Mouse (Mus musculus) small intestine, adult 2 months (tissue): ENCODE data around the gene Zdhhc12. TPM values are rescaled to one million over a fixed set of nuclear protein-coding genes. Genes with fewer than 3 reads are reported as not detected.

ENCODE experiments used
- H3K27ac ChIP-seq: fragments of 200-500 bp; 2 replicates; pipeline ENCODE4 v1.5.1; 2012; ENCODE audit warnings: low read depth, low read length, control low read depth, inconsistent platforms; ENCODE audit not compliant: insufficient read depth
- H3K27me3 ChIP-seq: fragments of 200-500 bp; 2 replicates; pipeline ENCODE4 v1.6.1; 2012; ENCODE audit warnings: mild to moderate bottlenecking, moderate library complexity, low read length, inconsistent platforms; ENCODE audit not compliant: control insufficient read depth, insufficient read depth
- H3K36me3 ChIP-seq: fragments of 200-500 bp; 2 replicates; pipeline ENCODE4 v1.6.1; 2012; ENCODE audit warnings: mild to moderate bottlenecking, low read length, control low read depth, inconsistent platforms; ENCODE audit not compliant: control insufficient read depth, insufficient read depth
- H3K4me1 ChIP-seq: fragments of 200-500 bp; 2 replicates; pipeline ENCODE4 v1.6.1; 2012; ENCODE audit warnings: low read length, inconsistent platforms, mixed read lengths; ENCODE audit not compliant: control insufficient read depth, insufficient read depth, insufficient read length
- H3K4me3 ChIP-seq: fragments of 200-500 bp; 2 replicates; pipeline ENCODE4 v1.5.1; 2012; ENCODE audit warnings: low read depth, mild to moderate bottlenecking, control low read depth, inconsistent platforms, low read length, moderate library complexity
- CTCF ChIP-seq: fragments of 200-500 bp; IDR thresholded peaks from 2 replicates; pipeline ENCODE4 v1.5.1; 2012; ENCODE audit warnings: low read depth, mild to moderate bottlenecking, control low read depth, inconsistent platforms, low read length, moderate library complexity, mixed read lengths; ENCODE audit not compliant: insufficient replicate concordance, insufficient read length; ENCODE audit errors: extremely low read depth
- POLR2A ChIP-seq: fragments of 200-500 bp; IDR thresholded peaks from 2 replicates; pipeline ENCODE4 v1.6.1; 2012; ENCODE audit warnings: low read depth, mild to moderate bottlenecking, control low read depth, inconsistent platforms, low read length, moderate library complexity
- WGBS: fragments of 180-500 bp; shearing (Covaris S2); methylation state at CpG from one replicate; pipeline ENCODE4 v1.1.7; 2018; 5-methylcytosine and 5-hydroxymethylcytosine counted together
- polyA plus RNA-seq: library from polyadenylated mRNA; depleted of rRNA; stranded (reverse); fragments of >200 nt; gene quantifications from 2 replicates; pipeline ENCODE4 v1.2.3, GENCODE M21; 2012; rRNA removed

Zdhhc12 gene
- polyA plus RNA-seq, 1 experiment = 175 TPM

DNA sequence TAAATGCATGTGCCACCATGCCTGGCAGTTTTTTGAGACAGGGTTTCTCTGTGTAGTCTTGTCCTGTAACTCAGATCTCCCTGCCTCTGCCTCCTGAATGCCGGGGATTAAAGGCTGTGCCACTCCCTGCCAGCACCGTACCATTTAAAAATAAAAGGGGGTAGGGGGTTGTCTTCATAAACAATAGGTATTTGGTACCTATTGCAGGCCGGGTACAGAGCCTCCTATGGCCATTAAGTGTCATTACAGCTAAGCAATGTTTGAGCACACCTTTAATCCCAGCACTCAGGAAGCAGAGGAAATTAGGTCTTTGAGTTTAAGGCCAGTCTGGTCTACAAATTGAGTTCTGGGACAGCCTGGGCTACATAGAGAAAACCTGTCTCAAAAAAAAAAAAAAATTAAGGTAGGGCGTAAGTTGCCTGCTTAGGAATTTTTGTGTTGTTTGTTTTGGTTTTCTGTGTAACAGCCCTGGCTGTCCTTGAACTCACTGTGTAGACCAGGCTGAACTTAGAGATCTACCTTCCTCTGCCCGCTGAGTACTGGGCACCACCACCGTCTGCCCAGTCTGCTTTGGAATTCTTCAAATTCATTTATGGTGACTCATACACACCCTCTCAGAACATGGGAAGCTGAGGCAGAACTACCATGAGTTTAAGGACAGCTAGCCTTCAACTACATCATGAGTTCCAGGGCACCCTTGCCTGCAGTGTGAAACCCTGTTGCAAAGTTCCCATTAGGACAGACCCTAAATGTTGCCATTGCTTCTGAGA lies 41.3 kb downstream of the Zdhhc12 start:
- no peak overlapping the region for H3K27ac ChIP-seq
- H3K4me3 ChIP-seq = no peak overlapping the region
- TF ChIP-seq CTCF (peak; percentile 42; the same call in 1 of the 2 replicates), POLR2A (no peak)
- 35% methylated on average over 6 of the region's 6 CpGs for WGBS
- no peaks in the 10 kb centered on the region for H3K27me3 ChIP-seq
- H3K4me1 ChIP-seq = no peaks in the 10 kb centered on the region
- H3K36me3 ChIP-seq = no peaks in the 10 kb centered on the region

DNA sequence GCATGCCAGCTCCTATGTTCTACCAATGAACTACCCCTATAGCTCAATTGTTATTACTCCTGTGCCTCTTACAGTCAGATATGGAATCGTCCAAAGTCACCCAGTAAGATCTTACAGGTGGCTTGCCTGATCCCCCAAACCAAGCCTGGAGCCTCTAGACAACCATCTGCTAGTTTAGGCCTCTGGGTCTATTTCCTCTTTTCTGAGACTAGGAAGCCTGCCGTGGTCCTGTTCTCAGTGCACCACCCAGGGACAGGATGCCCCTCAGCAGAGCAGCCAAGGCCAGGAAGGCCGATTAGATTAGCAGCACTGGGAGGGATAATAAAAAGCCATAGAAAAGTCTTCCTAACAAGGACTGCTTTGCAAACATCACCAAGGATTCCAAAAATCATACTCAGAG lies 43.6 kb downstream of the Zdhhc12 start:
- H3K36me3 ChIP-seq = no peaks in the 10 kb centered on the region
- H3K4me3 ChIP-seq = no peak overlapping the region
- H3K4me1 ChIP-seq = no peaks in the 10 kb centered on the region
- TF ChIP-seq POLR2A (no peak), CTCF (no peak)
- no peaks in the 10 kb centered on the region for H3K27me3 ChIP-seq
- H3K27ac ChIP-seq = no peak overlapping the region
- 81% methylated on average over 3 of the region's 3 CpGs for WGBS

DNA sequence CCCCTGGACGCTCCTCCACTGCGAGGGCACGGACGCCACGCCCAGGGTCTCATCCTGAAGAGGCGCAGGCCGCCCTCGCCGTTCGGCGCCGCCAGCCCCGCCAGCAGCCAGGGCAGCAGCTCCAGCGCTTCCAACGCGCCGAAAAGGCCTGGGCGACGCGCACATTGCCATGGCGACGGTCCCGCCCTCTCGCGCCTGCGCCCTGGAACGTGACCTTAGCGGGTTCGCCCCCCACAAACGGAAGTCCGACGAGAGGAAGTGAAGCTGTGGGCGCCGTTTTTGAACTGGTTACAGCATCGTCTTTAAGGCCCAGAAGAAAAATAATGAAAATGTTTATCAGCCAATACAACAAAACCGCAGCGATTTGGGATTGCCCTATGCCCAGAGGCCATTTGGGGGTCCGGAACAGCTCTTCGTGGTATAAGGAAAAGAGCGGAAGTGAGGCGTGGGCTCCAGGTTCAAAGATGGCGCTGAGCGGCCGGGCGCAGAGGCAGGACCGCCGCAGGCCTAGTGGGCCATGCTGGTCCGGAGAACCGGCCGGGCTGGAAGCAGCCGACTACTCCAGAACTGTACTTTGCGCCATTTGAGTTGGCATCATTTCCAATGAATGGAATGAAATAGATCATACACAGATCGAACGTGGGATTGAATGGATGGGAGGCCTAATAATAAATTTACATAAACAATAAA lies 44.6 kb downstream of the Zdhhc12 start, which contains the start of gene Wdr34:
Wdr34 (minus strand) TSS at position 183 of the 690 bp plus-strand sequence.
- Histone ChIP-seq H3K4me1 (no peaks in the 10 kb centered on the region), H3K36me3 (no peaks in the 10 kb centered on the region)
- TF ChIP-seq POLR2A (peak; percentile 76), CTCF (peak; percentile 13; the same call in 1 of the 2 replicates)

DNA sequence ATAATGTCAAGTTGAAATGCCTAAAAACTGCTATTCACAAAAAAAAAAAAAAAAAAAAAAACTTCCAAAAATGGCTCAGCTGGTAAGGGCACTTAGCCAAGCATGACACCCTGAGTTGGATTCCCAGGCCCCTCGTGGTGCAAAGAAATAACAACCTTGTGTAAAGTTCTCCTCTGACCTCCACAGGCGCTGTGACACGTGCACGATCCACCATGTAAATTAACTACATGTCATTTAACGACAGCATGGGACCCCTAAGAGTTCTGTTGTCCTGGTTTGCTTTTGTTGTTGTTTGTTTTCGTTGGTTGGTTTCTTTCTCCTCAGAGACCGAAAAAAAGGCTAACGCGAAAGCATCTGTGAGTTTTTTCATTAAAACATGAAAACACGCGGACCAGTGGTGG lies 45.3 kb downstream of the Zdhhc12 start:
- peak overlapping the region; percentile 66 for H3K4me3 ChIP-seq
- 35% methylated on average over 11 of the region's 11 CpGs for WGBS
- H3K27ac ChIP-seq = no peak overlapping the region
- TF ChIP-seq POLR2A (no peak), CTCF (no peak)
- H3K36me3 ChIP-seq = no peaks in the 10 kb centered on the region
- H3K27me3 ChIP-seq = no peaks in the 10 kb centered on the region
- no peaks in the 10 kb centered on the region for H3K4me1 ChIP-seq

More for the DNA sequence above, 44.6 kb downstream of the Zdhhc12 start, which contains the start of gene Wdr34:
- no peaks in the 10 kb centered on the region for H3K27me3 ChIP-seq
- WGBS = 1% methylated on average over 54 of the region's 54 CpGs
- H3K27ac ChIP-seq = peak within 1 kb of the TSS; percentile 77
- peak within 1 kb of the TSS; percentile 66 for H3K4me3 ChIP-seq

DNA sequence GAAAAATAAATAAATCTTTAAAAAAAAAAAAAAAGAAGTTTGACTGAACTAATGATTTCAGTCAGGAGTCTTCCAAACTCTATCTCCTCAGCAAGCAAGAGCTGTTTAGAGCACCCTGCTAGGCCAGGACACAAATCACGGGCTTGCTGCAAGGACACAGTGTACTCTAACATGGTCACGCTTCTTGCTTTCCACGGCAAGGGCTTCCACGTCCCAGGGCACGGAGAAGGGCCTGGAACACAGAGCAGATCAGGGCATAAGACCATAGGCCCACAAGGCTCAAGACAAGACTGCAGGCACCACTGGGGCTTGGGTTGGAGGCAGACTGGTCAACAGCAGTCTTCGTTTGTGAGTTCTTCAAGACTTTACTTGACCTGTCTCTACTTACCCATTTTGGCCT lies 46.3 kb downstream of the Zdhhc12 start:
- WGBS = over 99% methylated on average over 6 of the region's 6 CpGs

DNA sequence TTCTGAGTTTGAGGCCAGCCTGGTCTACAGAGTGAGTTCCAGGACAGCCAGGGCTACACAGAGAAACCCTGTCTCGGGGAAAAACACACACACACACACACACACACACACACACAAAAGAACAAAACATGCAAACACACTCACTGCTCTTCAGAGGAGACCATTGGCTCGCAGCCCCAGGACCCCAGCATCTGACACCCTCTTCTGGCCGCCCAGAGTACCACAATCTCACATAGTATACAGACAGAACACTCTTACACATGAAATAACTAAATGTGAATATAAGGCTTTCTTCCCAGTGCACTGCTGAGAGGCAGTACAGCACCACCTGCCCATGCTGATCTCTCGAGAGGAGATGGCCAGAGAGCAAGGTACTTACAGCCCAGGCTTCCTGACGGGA lies 48.9 kb downstream of the Zdhhc12 start:
- WGBS = 90% methylated on average over 5 of the region's 5 CpGs
- Histone ChIP-seq H3K4me1 (no peaks in the 10 kb centered on the region; the same call in 1 of the 2 replicates), H3K4me3 (no peak overlapping the region), H3K27ac (no peak overlapping the region), H3K36me3 (no peaks in the 10 kb centered on the region), H3K27me3 (no peaks in the 10 kb centered on the region)
- TF ChIP-seq POLR2A (no peak), CTCF (no peak)

More for the DNA sequence above, 46.3 kb downstream of the Zdhhc12 start:
- no peaks in the 10 kb centered on the region for H3K36me3 ChIP-seq
- no peak overlapping the region for H3K4me3 ChIP-seq
- no peaks in the 10 kb centered on the region; the same call in 1 of the 2 replicates for H3K4me1 ChIP-seq
- no peaks in the 10 kb centered on the region for H3K27me3 ChIP-seq
- TF ChIP-seq CTCF (no peak), POLR2A (no peak)
- no peak overlapping the region for H3K27ac ChIP-seq

DNA sequence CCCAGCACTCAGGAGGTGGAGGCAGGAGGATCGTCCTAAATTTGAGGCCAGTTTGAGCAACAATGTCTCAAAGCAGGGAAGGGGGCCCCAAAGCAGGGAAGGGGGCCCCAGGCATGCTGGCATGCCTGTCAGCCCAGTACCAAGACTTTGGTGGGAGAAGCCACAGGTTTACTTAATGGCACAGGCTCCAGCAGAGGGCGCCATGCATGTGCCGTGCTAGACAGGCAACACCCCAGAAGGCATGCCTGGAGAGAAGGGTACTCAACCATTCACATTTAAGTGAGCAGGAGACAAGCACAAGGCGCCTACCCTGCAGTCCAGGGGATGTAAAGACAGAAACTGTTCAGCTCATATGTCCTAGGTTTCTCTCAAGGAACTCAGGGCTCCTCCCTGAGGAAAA lies 51.0 kb downstream of the Zdhhc12 start:
- Histone ChIP-seq H3K4me1 (no peaks in the 10 kb centered on the region; the same call in 1 of the 2 replicates), H3K27ac (no peak overlapping the region), H3K27me3 (no peaks in the 10 kb centered on the region), H3K4me3 (no peak overlapping the region), H3K36me3 (no peaks in the 10 kb centered on the region)
- 10% methylated on average over 4 of the region's 4 CpGs for WGBS
- peak; percentile 80; the same call in 1 of the 2 replicates for TF ChIP-seq CTCF
- no peak for TF ChIP-seq POLR2A

Other genes starting within 250 kb of the Zdhhc12 start
- 3.5 and 5.9 TPM in 2 replicates for gene Cercam, start 224.5 kb downstream of the Zdhhc12 start, polyA plus RNA-seq
- gene Odf2, start 204.4 kb downstream of the Zdhhc12 start, polyA plus RNA-seq = 8.2 and 14.0 TPM in 2 replicates
- gene Gle1, start 158.2 kb downstream of the Zdhhc12 start, polyA plus RNA-seq = 4.4 and 7.4 TPM in 2 replicates
- gene Sptan1, start 128.1 kb downstream of the Zdhhc12 start, polyA plus RNA-seq = 101 and 221 TPM in 2 replicates
- gene Wdr34, start 44.8 kb downstream of the Zdhhc12 start, polyA plus RNA-seq = 7.5 and 8.3 TPM in 2 replicates
- 19.2 and 40.4 TPM in 2 replicates for gene Set, start 36.3 kb downstream of the Zdhhc12 start, polyA plus RNA-seq
- gene Pkn3, start 16.0 kb downstream of the Zdhhc12 start, polyA plus RNA-seq = 4.9 and 7.8 TPM in 2 replicates
- gene Zer1, start 30.9 kb upstream of the Zdhhc12 start, polyA plus RNA-seq = 21.1 and 39.1 TPM in 2 replicates
- 48.5 and 85.7 TPM in 2 replicates for gene Tbc1d13, start 40.1 kb upstream of the Zdhhc12 start, polyA plus RNA-seq
- 109 and 147 TPM in 2 replicates for gene Endog, start 77.8 kb upstream of the Zdhhc12 start, polyA plus RNA-seq
- 10.9 and 16.8 TPM in 2 replicates for gene Spout1, start 84.8 kb upstream of the Zdhhc12 start, polyA plus RNA-seq
- 14.9 and 77.0 TPM in 2 replicates for gene Kyat1, start 112.2 kb upstream of the Zdhhc12 start, polyA plus RNA-seq
- 17.9 and 27.4 TPM in 2 replicates for gene Lrrc8a, start 144.1 kb upstream of the Zdhhc12 start, polyA plus RNA-seq
- 3.1 and 6.1 TPM in 2 replicates for gene Gm28035, start 146.9 kb upstream of the Zdhhc12 start, polyA plus RNA-seq
- gene Phyhd1, start 172.6 kb upstream of the Zdhhc12 start, polyA plus RNA-seq = 2.4 and 3.8 TPM in 2 replicates
- not detected in 2 replicates for gene Gm28038, start 187.4 kb upstream of the Zdhhc12 start, polyA plus RNA-seq
- 14.1 and 14.8 TPM in 2 replicates for gene Dolk, start 192.7 kb upstream of the Zdhhc12 start, polyA plus RNA-seq
- gene Nup188, start 192.7 kb upstream of the Zdhhc12 start, polyA plus RNA-seq = 12.7 and 21.4 TPM in 2 replicates